Mouse (Mus musculus) cerebellum, adult 2 months (tissue): ENCODE measurements around the gene Olfr955. TPM values are rescaled to one million over a fixed set of nuclear protein-coding genes. Genes with fewer than 3 reads are reported as not detected.
A peak's percentile ranks its signal among the peaks of the same experiment; 100 is the strongest.

ENCODE experiments used
- DNase-seq, 2 experiments: peaks; one replicate each; pipeline ENCODE4 v3.0.0; 2021
- H3K27ac ChIP-seq: fragments of 200-500 bp; 2 replicates; pipeline ENCODE4 v1.5.1; 2012; ENCODE audit warnings: low read length, control low read depth, inconsistent platforms; ENCODE audit not compliant: insufficient read depth
- H3K27me3 ChIP-seq: fragments of 200-500 bp; 2 replicates; pipeline ENCODE4 v1.6.1; 2012; ENCODE audit warnings: inconsistent platforms, mild to moderate bottlenecking, low read length, moderate library complexity; ENCODE audit not compliant: control insufficient read depth, insufficient read depth
- H3K4me1 ChIP-seq: fragments of 200-500 bp; 2 replicates; pipeline ENCODE4 v1.6.1; 2011; ENCODE audit warnings: low read length; ENCODE audit not compliant: control insufficient read depth, insufficient read depth
- H3K4me3 ChIP-seq: fragments of 200-500 bp; replicated peaks from 2 replicates; pipeline ENCODE3; 2011; ENCODE audit warnings: mild to moderate bottlenecking, low read depth, low read length, control low read depth; ENCODE audit not compliant: insufficient read depth
- CTCF ChIP-seq: fragments of 200-500 bp; IDR thresholded peaks from 2 replicates; pipeline ENCODE4 v1.5.1; 2011; ENCODE audit warnings: low read depth, mild to moderate bottlenecking, control low read depth, low read length, moderate library complexity, borderline replicate concordance; ENCODE audit not compliant: insufficient read depth
- POLR2A ChIP-seq: fragments of 200-500 bp; IDR thresholded peaks from 2 replicates; pipeline ENCODE4 v1.6.1; 2011; ENCODE audit warnings: low read length, control low read depth, borderline replicate concordance; ENCODE audit not compliant: insufficient read depth
- WGBS: fragments of 180-500 bp; shearing (Covaris S2); methylation state at CpG from one replicate; pipeline ENCODE4 v1.1.7; 2018; 5-methylcytosine and 5-hydroxymethylcytosine counted together
- polyA plus RNA-seq: library from polyadenylated mRNA; depleted of rRNA; stranded (reverse); fragments of >200 nt; gene quantifications from 2 replicates; pipeline ENCODE4 v1.2.3, GENCODE M21; 2012; rRNA removed

Olfr955 gene
- not detected in 2 replicates for polyA plus RNA-seq

- Histone ChIP-seq H3K27me3 (no peaks in the 10 kb centered on the region), H3K27ac (no peak within 1 kb of the TSS), H3K4me3 (no peak within 1 kb of the TSS), H3K4me1 (no peaks in the 10 kb centered on the region)
- TF ChIP-seq CTCF: no peak
- TF ChIP-seq POLR2A: no peak
- 35% methylated on average over 1 of the region's 1 CpGs for WGBS
- no peak for DNase-seq
Observed at GRCm38 (mm10) chr9:39471844-39472243, at the start of gene Olfr955. Olfr955 (minus strand) TSS chr9:39471944.

GRCm38 (mm10) chr9:39518595-39518994 is 46.9 kb upstream of the Olfr955 start:
- no peak for TF ChIP-seq CTCF
- TF ChIP-seq POLR2A: no peak
- H3K27ac ChIP-seq: no peak overlapping the region
- H3K4me1 ChIP-seq: no peaks in the 10 kb centered on the region
- no peaks in the 10 kb centered on the region for H3K27me3 ChIP-seq
- no peak for DNase-seq
- no peak overlapping the region for H3K4me3 ChIP-seq

- no peak within 1 kb of the TSS for H3K4me3 ChIP-seq
- no peak within 1 kb of the TSS for H3K27ac ChIP-seq
- DNase-seq: no peak
- 84% methylated on average over 3 of the region's 3 CpGs for WGBS
- H3K27me3 ChIP-seq: no peaks in the 10 kb centered on the region
- no peak for TF ChIP-seq POLR2A
- TF ChIP-seq CTCF: no peak
- H3K4me1 ChIP-seq: no peaks in the 10 kb centered on the region
Observed at GRCm38 (mm10) chr9:39515531-39515930, 43.8 kb upstream of the Olfr955 start, which contains the start of gene Olfr957. Olfr957 (minus strand) TSS chr9:39515809.

- Histone ChIP-seq H3K27me3 (no peaks in the 10 kb centered on the region), H3K4me3 (no peak overlapping the region), H3K27ac (no peak overlapping the region), H3K4me1 (no peaks in the 10 kb centered on the region)
- DNase-seq: no peak
- TF ChIP-seq POLR2A: no peak
- WGBS: 76% methylated on average over 9 of the region's 9 CpGs
Observed at GRCm38 (mm10) chr9:39509412-39509811, 37.7 kb upstream of the Olfr955 start.

GRCm38 (mm10) chr9:39508998-39509397 is 37.3 kb upstream of the Olfr955 start:
- 13% methylated on average over 6 of the region's 6 CpGs for WGBS
- TF ChIP-seq POLR2A (no peak), CTCF (peak; percentile 40; the same call in 1 of the 2 replicates)
- DNase-seq: peak; percentile 7 to 13
- Histone ChIP-seq H3K4me3 (no peak overlapping the region), H3K27me3 (no peaks in the 10 kb centered on the region), H3K4me1 (no peaks in the 10 kb centered on the region), H3K27ac (no peak overlapping the region)

GRCm38 (mm10) chr9:39493895-39494294 is 22.2 kb upstream of the Olfr955 start, which contains the start of gene Olfr44:
Olfr44 (minus strand) TSS chr9:39493995.
- 89% methylated on average over 2 of the region's 2 CpGs for WGBS
- TF ChIP-seq POLR2A (no peak), CTCF (no peak)
- Histone ChIP-seq H3K27me3 (no peaks in the 10 kb centered on the region), H3K4me3 (no peak within 1 kb of the TSS), H3K27ac (no peak within 1 kb of the TSS), H3K4me1 (no peaks in the 10 kb centered on the region)
- DNase-seq: no peak

- TF ChIP-seq CTCF: no peak
- TF ChIP-seq POLR2A: no peak
- Histone ChIP-seq H3K27ac (no peak within 1 kb of the TSS), H3K27me3 (no peaks in the 10 kb centered on the region), H3K4me3 (no peak within 1 kb of the TSS), H3K4me1 (no peaks in the 10 kb centered on the region)
- 86% methylated on average over 6 of the region's 6 CpGs for WGBS
- DNase-seq: no peak
Observed at GRCm38 (mm10) chr9:39456401-39456800, 15.3 kb downstream of the Olfr955 start, which contains the start of gene Olfr954. Olfr954 (plus strand) TSS chr9:39456701.

GRCm38 (mm10) chr9:39427048-39427447 is 44.7 kb downstream of the Olfr955 start, which contains the start of gene Olfr952:
Olfr952 (minus strand) TSS chr9:39427148.
- no peak for TF ChIP-seq POLR2A
- TF ChIP-seq CTCF: no peak
- no peaks in the 10 kb centered on the region for H3K27me3 ChIP-seq
- no peak within 1 kb of the TSS for H3K27ac ChIP-seq
- DNase-seq: no peak
- H3K4me3 ChIP-seq: no peak within 1 kb of the TSS
- no peaks in the 10 kb centered on the region for H3K4me1 ChIP-seq

Other genes starting within 250 kb of the Olfr955 start
- not detected in 2 replicates for gene Olfr1537, start 221.9 kb downstream of the Olfr955 start, polyA plus RNA-seq
- not detected in 2 replicates for gene Olfr945, start 195.1 kb downstream of the Olfr955 start, polyA plus RNA-seq
- gene Olfr948, start 145.9 kb downstream of the Olfr955 start, polyA plus RNA-seq: not detected in 2 replicates
- gene Olfr951, start 84.5 kb downstream of the Olfr955 start, polyA plus RNA-seq: not detected in 2 replicates
- gene Olfr952, start 44.8 kb downstream of the Olfr955 start, polyA plus RNA-seq: not detected in 2 replicates
- not detected in 2 replicates for gene Olfr954, start 15.2 kb downstream of the Olfr955 start, polyA plus RNA-seq
- gene Olfr44, start 22.1 kb upstream of the Olfr955 start, polyA plus RNA-seq: not detected in 2 replicates
- not detected in 2 replicates for gene Olfr957, start 43.9 kb upstream of the Olfr955 start, polyA plus RNA-seq
- not detected in 2 replicates for gene Olfr958, start 82.1 kb upstream of the Olfr955 start, polyA plus RNA-seq
- not detected in 2 replicates for gene Olfr959, start 103.6 kb upstream of the Olfr955 start, polyA plus RNA-seq
- 8.0 and 8.5 TPM in 2 replicates for gene AW551984, start 132.5 kb upstream of the Olfr955 start, polyA plus RNA-seq
- not detected in 2 replicates for gene Olfr148, start 138.7 kb upstream of the Olfr955 start, polyA plus RNA-seq
- gene Olfr960, start 149.4 kb upstream of the Olfr955 start, polyA plus RNA-seq: not detected in 2 replicates
- not detected in 2 replicates for gene Olfr961, start 173.1 kb upstream of the Olfr955 start, polyA plus RNA-seq
- not detected in 2 replicates for gene Olfr963, start 195.3 kb upstream of the Olfr955 start, polyA plus RNA-seq
- gene Olfr149, start 235.2 kb upstream of the Olfr955 start, polyA plus RNA-seq: not detected in 2 replicates
- gene Olfr965, start 239.4 kb upstream of the Olfr955 start, polyA plus RNA-seq: not detected in 2 replicates